Mouse (Mus musculus): Measurements from ENCODE around the gene Traf5. TPM values are rescaled to one million over a fixed set of nuclear protein-coding genes. Genes with fewer than 3 reads are reported as not detected.

Gene Traf5
- polyA plus RNA-seq, 1 experiment from 2014 or later, result 20.7 TPM

DNA sequence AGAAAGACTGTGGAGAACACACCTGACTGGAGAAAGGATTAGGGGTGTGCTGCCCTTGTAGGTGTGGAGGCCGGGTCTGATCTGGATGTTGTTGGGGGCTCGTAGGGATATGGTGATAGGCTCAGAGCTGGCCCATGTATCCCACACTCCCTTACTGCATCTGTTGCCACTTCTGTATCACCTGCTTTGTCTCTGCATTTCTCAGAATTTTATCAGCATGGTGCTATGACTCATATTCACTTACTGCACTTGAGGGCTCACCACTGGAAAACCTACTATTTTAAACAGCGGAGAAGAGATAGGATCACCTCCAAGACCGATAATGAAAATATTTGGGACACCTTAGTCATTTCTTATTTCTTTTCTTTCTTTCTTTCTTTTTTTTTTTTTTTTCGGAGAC, 103.3 kb downstream of the Traf5 start:
- H3K36me3 ChIP-seq (ENCODE audit: control insufficient read depth, insufficient read depth, low read length), result no peaks in the 10 kb centered on the region
- ATAC-seq, result no peak
- no peak overlapping the region for H3K9ac ChIP-seq (ENCODE audit: low read depth, low read length)
- no peaks in the 10 kb centered on the region for H3K9me3 ChIP-seq (ENCODE audit: control insufficient read depth, low read length)
- H3K27ac ChIP-seq (ENCODE audit: low read length), result 0 out of 2 replicates have a peak overlapping the region, but pooled peaks have one; percentile 4
- peaks cover 7% of the 10 kb centered on the region; the same call in 1 of the 2 replicates for H3K4me1 ChIP-seq (ENCODE audit: control insufficient read depth, insufficient read depth, low read length)
- H3K27me3 ChIP-seq (replicated peaks; ENCODE audit: control insufficient read depth, insufficient read depth, low read length), result no peaks in the 10 kb centered on the region
- H3K4me2 ChIP-seq (ENCODE audit: low read depth, low read length), result peak overlapping the region; percentile 71; the same call in 1 of the 2 replicates
- no peak overlapping the region for H3K4me3 ChIP-seq (ENCODE audit: low read length)
- WGBS, result 86% methylated on average over 5 of the region's 5 CpGs

GRCm38 (mm10) chr1:191988646-191989045, 103.7 kb downstream of the Traf5 start:
- no peak for ATAC-seq
- H3K4me3 ChIP-seq (ENCODE audit: low read length), result no peak overlapping the region
- WGBS, result 70% methylated on average over 3 of the region's 3 CpGs
- H3K27ac ChIP-seq (ENCODE audit: low read length), result 0 out of 2 replicates have a peak overlapping the region, but pooled peaks have one; percentile 4
- H3K4me2 ChIP-seq (ENCODE audit: low read depth, low read length), result no peak overlapping the region
- no peak overlapping the region for H3K9ac ChIP-seq (ENCODE audit: low read depth, low read length)
- no peaks in the 10 kb centered on the region for H3K9me3 ChIP-seq (ENCODE audit: control insufficient read depth, low read length)
- H3K4me1 ChIP-seq (ENCODE audit: control insufficient read depth, insufficient read depth, low read length), result peaks cover 7% of the 10 kb centered on the region; the same call in 1 of the 2 replicates
- no peaks in the 10 kb centered on the region for H3K36me3 ChIP-seq (ENCODE audit: control insufficient read depth, insufficient read depth, low read length)
- H3K27me3 ChIP-seq (replicated peaks; ENCODE audit: control insufficient read depth, insufficient read depth, low read length), result no peaks in the 10 kb centered on the region

- no peak for ATAC-seq
- 56% methylated on average over 5 of the region's 5 CpGs for WGBS
- Histone ChIP-seq H3K36me3 (ENCODE audit: control insufficient read depth, insufficient read depth, low read length) (no peaks in the 10 kb centered on the region), H3K4me1 (ENCODE audit: control insufficient read depth, insufficient read depth, low read length) (peaks cover 7% of the 10 kb centered on the region; the same call in 1 of the 2 replicates), H3K4me2 (ENCODE audit: low read depth, low read length) (no peak overlapping the region), H3K4me3 (ENCODE audit: low read length) (no peak overlapping the region), H3K27ac (ENCODE audit: low read length) (no peak overlapping the region), H3K27me3 (replicated peaks; ENCODE audit: control insufficient read depth, insufficient read depth, low read length) (no peaks in the 10 kb centered on the region), H3K9ac (ENCODE audit: low read depth, low read length) (no peak overlapping the region), H3K9me3 (ENCODE audit: control insufficient read depth, low read length) (no peaks in the 10 kb centered on the region)
Measured at GRCm38 (mm10) chr1:191987481-191987769, 104.9 kb downstream of the Traf5 start.

GRCm38 (mm10) chr1:191986674-191987480, 105.5 kb downstream of the Traf5 start:
- ATAC-seq, result no peak

DNA sequence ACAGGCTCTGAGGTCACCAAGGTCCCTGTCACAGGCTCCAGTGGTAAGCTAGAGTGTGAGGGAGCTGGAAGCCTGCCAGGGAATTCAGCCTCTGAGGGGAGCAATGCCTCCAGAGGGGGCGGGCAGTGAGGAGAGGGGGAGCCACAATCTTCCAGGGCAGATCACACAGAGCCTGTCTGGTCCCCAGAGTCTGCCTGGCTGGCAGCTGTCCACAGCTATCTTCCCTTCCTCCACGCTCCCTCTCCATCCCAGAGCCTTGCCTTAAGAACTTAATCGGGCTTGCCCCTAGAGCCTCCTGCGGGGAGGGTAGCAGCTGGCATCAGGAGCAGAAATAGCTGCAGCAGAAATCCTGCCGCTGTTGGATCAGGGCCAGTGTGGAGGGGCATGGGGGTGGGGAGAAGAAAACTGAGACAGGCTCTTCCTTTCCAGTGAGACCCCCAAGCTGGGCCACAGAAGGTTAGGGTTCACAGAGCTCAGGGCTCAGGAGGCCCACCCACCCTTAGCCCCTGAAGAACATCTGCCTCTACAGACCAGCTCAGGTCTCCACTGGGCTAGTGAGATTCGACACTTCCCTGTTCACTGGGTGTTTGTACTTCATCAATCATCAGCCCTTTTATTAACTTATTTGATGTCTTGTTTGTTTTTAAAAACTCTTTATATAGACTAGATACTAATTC, 110.8 kb downstream of the Traf5 start:
- H3K9ac ChIP-seq (ENCODE audit: low read depth, low read length), result no peak overlapping the region
- no peaks in the 10 kb centered on the region for H3K9me3 ChIP-seq (ENCODE audit: control insufficient read depth, low read length)
- peak; percentile 72 for ATAC-seq
- no peak overlapping the region for H3K4me2 ChIP-seq (ENCODE audit: low read depth, low read length)
- no peak overlapping the region for H3K4me3 ChIP-seq (ENCODE audit: low read length)
- no peaks in the 10 kb centered on the region for H3K36me3 ChIP-seq (ENCODE audit: control insufficient read depth, insufficient read depth, low read length)
- H3K27ac ChIP-seq (ENCODE audit: low read length), result no peak overlapping the region
- no peaks in the 10 kb centered on the region for H3K27me3 ChIP-seq (replicated peaks; ENCODE audit: control insufficient read depth, insufficient read depth, low read length)
- peaks cover 11% of the 10 kb centered on the region for H3K4me1 ChIP-seq (ENCODE audit: control insufficient read depth, insufficient read depth, low read length)
- 26% methylated on average over 6 of the region's 6 CpGs for WGBS

More at GRCm38 (mm10) chr1:191986674-191987480, 105.5 kb downstream of the Traf5 start:
- H3K27ac ChIP-seq (ENCODE audit: low read length), result no peak overlapping the region
- H3K9me3 ChIP-seq (ENCODE audit: control insufficient read depth, low read length), result no peaks in the 10 kb centered on the region
- no peaks in the 10 kb centered on the region for H3K27me3 ChIP-seq (replicated peaks; ENCODE audit: control insufficient read depth, insufficient read depth, low read length)
- 65% methylated on average over 8 of the region's 8 CpGs for WGBS
- peaks cover 7% of the 10 kb centered on the region; the same call in 1 of the 2 replicates for H3K4me1 ChIP-seq (ENCODE audit: control insufficient read depth, insufficient read depth, low read length)
- H3K4me2 ChIP-seq (ENCODE audit: low read depth, low read length), result no peak overlapping the region
- no peaks in the 10 kb centered on the region for H3K36me3 ChIP-seq (ENCODE audit: control insufficient read depth, insufficient read depth, low read length)
- no peak overlapping the region for H3K4me3 ChIP-seq (ENCODE audit: low read length)
- H3K9ac ChIP-seq (ENCODE audit: low read depth, low read length), result no peak overlapping the region

DNA sequence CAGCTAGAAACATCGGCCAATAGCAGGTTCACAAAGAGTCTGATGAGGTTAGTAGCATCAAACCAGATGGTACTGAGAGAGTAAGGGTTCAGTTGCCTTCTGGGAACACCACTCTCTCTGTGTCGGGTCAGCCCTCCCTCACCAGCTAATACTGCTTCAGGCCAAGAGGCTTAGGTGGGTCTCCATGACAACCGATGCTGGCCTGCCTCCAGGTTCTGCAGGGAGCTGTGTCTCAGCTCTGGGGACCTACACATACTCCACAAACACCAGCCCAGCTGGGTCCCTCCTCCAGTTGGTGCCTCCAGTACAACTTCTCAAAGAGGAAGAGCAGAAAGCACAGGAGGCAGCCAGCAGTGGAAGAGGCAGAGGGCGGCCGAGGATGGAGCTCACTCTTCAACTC, 115.2 kb downstream of the Traf5 start, which contains the start of gene Rd3:
Gene Rd3, plus strand, starts transcription at position 184 of the 400 bp plus-strand sequence.
- H3K27me3 ChIP-seq (replicated peaks; ENCODE audit: control insufficient read depth, insufficient read depth, low read length), result no peaks in the 10 kb centered on the region
- no peak within 1 kb of the TSS for H3K9ac ChIP-seq (ENCODE audit: low read depth, low read length)
- no peak within 1 kb of the TSS for H3K4me2 ChIP-seq (ENCODE audit: low read depth, low read length)
- H3K9me3 ChIP-seq (ENCODE audit: control insufficient read depth, low read length), result no peaks in the 10 kb centered on the region
- no peak within 1 kb of the TSS for H3K4me3 ChIP-seq (ENCODE audit: low read length)
- ATAC-seq, result peak; percentile 65
- 38% methylated on average over 5 of the region's 5 CpGs for WGBS
- H3K4me1 ChIP-seq (ENCODE audit: control insufficient read depth, insufficient read depth, low read length), result peaks cover 11% of the 10 kb centered on the region
- H3K36me3 ChIP-seq (ENCODE audit: control insufficient read depth, insufficient read depth, low read length), result no peaks in the 10 kb centered on the region
- H3K27ac ChIP-seq (ENCODE audit: low read length), result no peak within 1 kb of the TSS

GRCm38 (mm10) chr1:191974509-191975405, 117.6 kb downstream of the Traf5 start:
- Histone ChIP-seq H3K9me3 (ENCODE audit: control insufficient read depth, low read length) (no peaks in the 10 kb centered on the region), H3K4me2 (ENCODE audit: low read depth, low read length) (no peak overlapping the region), H3K4me1 (ENCODE audit: control insufficient read depth, insufficient read depth, low read length) (0 out of 2 replicates have a peak, but pooled peaks cover 3% of the 10 kb centered on the region), H3K27ac (ENCODE audit: low read length) (no peak overlapping the region), H3K27me3 (replicated peaks; ENCODE audit: control insufficient read depth, insufficient read depth, low read length) (no peaks in the 10 kb centered on the region), H3K9ac (ENCODE audit: low read depth, low read length) (0 out of 2 replicates have a peak overlapping the region, but pooled peaks have one; percentile 9), H3K4me3 (ENCODE audit: low read length) (no peak overlapping the region), H3K36me3 (ENCODE audit: control insufficient read depth, insufficient read depth, low read length) (no peaks in the 10 kb centered on the region)
- ATAC-seq, result no peak
- 66% methylated on average over 13 of the region's 13 CpGs for WGBS

DNA sequence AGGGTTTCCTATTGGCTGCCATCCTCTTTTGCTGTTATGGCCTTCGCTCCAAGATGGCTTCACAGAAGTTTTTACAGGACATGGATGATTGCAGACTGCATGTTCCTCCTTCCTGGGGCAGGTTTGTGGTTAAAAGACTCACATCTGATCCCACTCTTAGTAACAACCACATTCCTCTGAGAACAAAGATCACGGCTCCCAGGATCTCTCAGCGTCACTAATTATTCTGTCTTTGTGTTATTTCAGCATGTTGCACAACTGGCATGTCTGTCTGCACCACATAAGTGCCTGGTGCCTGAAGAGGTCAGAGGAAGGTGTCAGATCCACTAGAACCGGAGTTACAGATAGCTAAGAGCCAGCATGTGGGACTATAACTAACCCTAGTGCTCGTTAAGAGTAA, 122.4 kb downstream of the Traf5 start:
- Histone ChIP-seq H3K27me3 (replicated peaks; ENCODE audit: control insufficient read depth, insufficient read depth, low read length) (no peaks in the 10 kb centered on the region), H3K36me3 (ENCODE audit: control insufficient read depth, insufficient read depth, low read length) (no peaks in the 10 kb centered on the region), H3K27ac (ENCODE audit: low read length) (no peak overlapping the region), H3K9me3 (ENCODE audit: control insufficient read depth, low read length) (no peaks in the 10 kb centered on the region), H3K4me2 (ENCODE audit: low read depth, low read length) (no peak overlapping the region), H3K4me3 (ENCODE audit: low read length) (no peak overlapping the region), H3K4me1 (ENCODE audit: control insufficient read depth, insufficient read depth, low read length) (no peaks in the 10 kb centered on the region), H3K9ac (ENCODE audit: low read depth, low read length) (no peak overlapping the region)
- no peak for ATAC-seq
- WGBS, result 80% methylated on average over 5 of the region's 5 CpGs
